Mouse (Mus musculus) heart, embryonic 15.5 days (tissue): Measurements from ENCODE around the gene Rpsa. TPM values are rescaled to one million over a fixed set of nuclear protein-coding genes. Genes with fewer than 3 reads are reported as not detected.
"Not testable (repeated sequence)": the region's sequence is repeated elsewhere in the genome, so short reads cannot be mapped to it uniquely, and the experiment has no call there.

Experiments used
- ATAC-seq: fragments of 200-750 bp; cut with Nextera tagmentation; replicated peaks from 2 replicates; pipeline ENCODE4 v1.8.0; 2017; ENCODE audit warnings: low read depth, moderate TSS enrichment; ENCODE audit not compliant: insufficient number of reproducible peaks, insufficient read depth, low FRiP score
- H3K27ac ChIP-seq: fragments of 300-500 bp; sonication (generic); 2 replicates; pipeline ENCODE4 v1.5.1; 2015; ENCODE audit warnings: mild to moderate bottlenecking, inconsistent platforms
- H3K27me3 ChIP-seq: fragments of 300-500 bp; sonication (generic); 2 replicates; pipeline ENCODE4 v1.6.1; 2015; ENCODE audit warnings: inconsistent platforms
- H3K36me3 ChIP-seq: fragments of 300-500 bp; sonication (generic); 2 replicates; pipeline ENCODE4 v1.6.1; 2015; ENCODE audit warnings: mild to moderate bottlenecking, inconsistent platforms
- H3K4me1 ChIP-seq: fragments of 300-500 bp; sonication (generic); replicated peaks from 2 replicates; pipeline ENCODE4 v1.6.1; 2015; ENCODE audit warnings: inconsistent platforms
- H3K4me2 ChIP-seq: fragments of 300-500 bp; sonication (generic); 2 replicates; pipeline ENCODE4 v1.6.1; 2015; ENCODE audit warnings: inconsistent platforms, mild to moderate bottlenecking, moderate library complexity
- H3K4me3 ChIP-seq: fragments of 300-500 bp; sonication (generic); 2 replicates; pipeline ENCODE4 v1.5.1; 2015; ENCODE audit warnings: mild to moderate bottlenecking, inconsistent platforms
- H3K9ac ChIP-seq: fragments of 300-500 bp; sonication (generic); 2 replicates; pipeline ENCODE4 v1.6.1; 2015; ENCODE audit warnings: mild to moderate bottlenecking, inconsistent platforms
- H3K9me3 ChIP-seq: fragments of 300-500 bp; sonication (generic); replicated peaks from 2 replicates; pipeline ENCODE4 v1.6.1; 2016; ENCODE audit warnings: inconsistent platforms
- WGBS: fragments of 180-500 bp; shearing (Covaris S2); methylation state at CpG from one replicate; pipeline ENCODE4 v1.1.7; 2015; ENCODE audit warnings: mixed read lengths; 5-methylcytosine and 5-hydroxymethylcytosine counted together
- polyA plus RNA-seq: library from polyadenylated mRNA; unstranded; fragments of >200 nt; fragmentation: Nextera tagmentation; extraction: Ambion mirVana; gene quantifications from 2 replicates; pipeline ENCODE4 v1.2.1, GENCODE M21; 2015

The Rpsa gene
- polyA plus RNA-seq, 1 experiment from 2014 or later, result 679 TPM

- no peak within 1 kb of the TSS for H3K27ac ChIP-seq
- 64% methylated on average over 5 of the region's 5 CpGs for WGBS
- H3K4me1 ChIP-seq, result no peaks in the 10 kb centered on the region
- no peaks in the 10 kb centered on the region for H3K9me3 ChIP-seq
- ATAC-seq, result no peak
- H3K9ac ChIP-seq, result no peak within 1 kb of the TSS
- no peak within 1 kb of the TSS for H3K4me2 ChIP-seq
- no peaks in the 10 kb centered on the region for H3K27me3 ChIP-seq
- H3K36me3 ChIP-seq, result no peaks in the 10 kb centered on the region
- no peak within 1 kb of the TSS for H3K4me3 ChIP-seq
Observed at GRCm38 (mm10) chr9:120091696-120092238, 35.7 kb upstream of the Rpsa start, which contains the start of gene Ccr8. Gene Ccr8 (plus strand): TSS chr9:120092114.

- WGBS, result 81% methylated on average over 13 of the region's 13 CpGs
- ATAC-seq, result no peak
Observed at GRCm38 (mm10) chr9:120093701-120094100, 33.8 kb upstream of the Rpsa start.

GRCm38 (mm10) chr9:120095886-120096285, 31.6 kb upstream of the Rpsa start:
- no peaks in the 10 kb centered on the region for H3K27me3 ChIP-seq
- H3K36me3 ChIP-seq, result no peaks in the 10 kb centered on the region
- no peaks in the 10 kb centered on the region for H3K9me3 ChIP-seq
- WGBS, result 59% methylated on average over 7 of the region's 7 CpGs
- H3K27ac ChIP-seq, result no peak overlapping the region
- H3K4me3 ChIP-seq, result no peak overlapping the region
- H3K9ac ChIP-seq, result no peak overlapping the region
- ATAC-seq, result no peak
- no peak overlapping the region for H3K4me2 ChIP-seq
- H3K4me1 ChIP-seq, result no peaks in the 10 kb centered on the region

More at GRCm38 (mm10) chr9:120093701-120094100, 33.8 kb upstream of the Rpsa start:
- no peaks in the 10 kb centered on the region for H3K36me3 ChIP-seq
- no peak overlapping the region for H3K9ac ChIP-seq
- H3K27ac ChIP-seq, result no peak overlapping the region
- H3K4me1 ChIP-seq, result no peaks in the 10 kb centered on the region
- H3K4me2 ChIP-seq, result no peak overlapping the region
- H3K27me3 ChIP-seq, result no peaks in the 10 kb centered on the region
- no peaks in the 10 kb centered on the region for H3K9me3 ChIP-seq
- no peak overlapping the region for H3K4me3 ChIP-seq

- Histone ChIP-seq H3K27ac (no peak overlapping the region), H3K9me3 (no peaks in the 10 kb centered on the region), H3K27me3 (no peaks in the 10 kb centered on the region), H3K36me3 (no peaks in the 10 kb centered on the region), H3K4me3 (no peak overlapping the region), H3K4me1 (no peaks in the 10 kb centered on the region), H3K4me2 (no peak overlapping the region), H3K9ac (no peak overlapping the region)
- 17% methylated on average over 7 of the region's 7 CpGs for WGBS
- ATAC-seq, result no peak
Observed at GRCm38 (mm10) chr9:120098682-120099081, 28.8 kb upstream of the Rpsa start.

- Histone ChIP-seq H3K27me3 (no peaks in the 10 kb centered on the region), H3K9ac (no peak overlapping the region), H3K9me3 (no peaks in the 10 kb centered on the region), H3K4me1 (no peaks in the 10 kb centered on the region), H3K27ac (no peak overlapping the region), H3K4me3 (no peak overlapping the region), H3K4me2 (no peak overlapping the region), H3K36me3 (no peaks in the 10 kb centered on the region)
- no peak for ATAC-seq
- 81% methylated on average over 8 of the region's 8 CpGs for WGBS
Observed at GRCm38 (mm10) chr9:120099304-120099703, 28.2 kb upstream of the Rpsa start.

- Histone ChIP-seq H3K9me3 (no peaks in the 10 kb centered on the region), H3K36me3 (no peaks in the 10 kb centered on the region), H3K4me2 (no peak overlapping the region), H3K4me3 (no peak overlapping the region), H3K9ac (no peak overlapping the region), H3K27me3 (no peaks in the 10 kb centered on the region), H3K27ac (no peak overlapping the region), H3K4me1 (no peaks in the 10 kb centered on the region)
- WGBS, result 89% methylated on average over 2 of the region's 2 CpGs
- no peak for ATAC-seq
Observed at GRCm38 (mm10) chr9:120101165-120101564, 26.3 kb upstream of the Rpsa start.

GRCm38 (mm10) chr9:120108953-120109352, 18.5 kb upstream of the Rpsa start:
- H3K27ac ChIP-seq, ATAC-seq, H3K36me3 ChIP-seq, H3K9ac ChIP-seq, H3K27me3 ChIP-seq, H3K4me1 ChIP-seq, H3K9me3 ChIP-seq, H3K4me3 ChIP-seq, H3K4me2 ChIP-seq: not testable (repeated sequence)
- WGBS, result 90% methylated on average over 12 of the region's 12 CpGs

- Histone ChIP-seq H3K9ac (peak within 1 kb of the TSS; percentile 77), H3K4me3 (peak within 1 kb of the TSS; percentile 93), H3K27ac (peak within 1 kb of the TSS; percentile 97), H3K4me1 (peaks cover 9% of the 10 kb centered on the region), H3K36me3 (no peaks in the 10 kb centered on the region), H3K27me3 (no peaks in the 10 kb centered on the region), H3K9me3 (no peaks in the 10 kb centered on the region), H3K4me2 (peak within 1 kb of the TSS; percentile 82)
- 1% methylated on average over 62 of the region's 62 CpGs for WGBS
- ATAC-seq, result peak; percentile 95
Observed at GRCm38 (mm10) chr9:120110211-120111018, 17.1 kb upstream of the Rpsa start, which contains the start of gene Slc25a38. Gene Slc25a38 (plus strand): TSS chr9:120110374.

- Histone ChIP-seq H3K36me3 (no peaks in the 10 kb centered on the region), H3K4me3 (peak overlapping the region; percentile 93), H3K4me1 (peaks cover 15% of the 10 kb centered on the region), H3K9me3 (no peaks in the 10 kb centered on the region), H3K4me2 (peak overlapping the region; percentile 82), H3K27ac (peak overlapping the region; percentile 97), H3K9ac (peak overlapping the region; percentile 77), H3K27me3 (no peaks in the 10 kb centered on the region)
- ATAC-seq, result no peak
- 71% methylated on average over 15 of the region's 15 CpGs for WGBS
Observed at GRCm38 (mm10) chr9:120111156-120111945, 16.1 kb upstream of the Rpsa start.

- H3K4me2 ChIP-seq, result no peak overlapping the region
Observed at GRCm38 (mm10) chr9:120112472-120112871, 15.0 kb upstream of the Rpsa start.

GRCm38 (mm10) chr9:120113456-120113855, 14.0 kb upstream of the Rpsa start:
- H3K9me3 ChIP-seq, result no peaks in the 10 kb centered on the region
- no peak overlapping the region for H3K4me3 ChIP-seq
- H3K9ac ChIP-seq, result no peak overlapping the region
- peaks cover 15% of the 10 kb centered on the region for H3K4me1 ChIP-seq
- H3K4me2 ChIP-seq, result no peak overlapping the region
- H3K27ac ChIP-seq, result no peak overlapping the region
- H3K27me3 ChIP-seq, result no peaks in the 10 kb centered on the region
- no peak for ATAC-seq
- H3K36me3 ChIP-seq, result peaks cover 9% of the 10 kb centered on the region; the same call in 1 of the 2 replicates
- WGBS, result 87% methylated on average over 7 of the region's 7 CpGs

More at GRCm38 (mm10) chr9:120112472-120112871, 15.0 kb upstream of the Rpsa start:
- H3K4me3 ChIP-seq, result no peak overlapping the region
- 0 out of 2 replicates have a peak, but pooled peaks cover under 1% of the 10 kb centered on the region for H3K36me3 ChIP-seq
- no peak overlapping the region for H3K9ac ChIP-seq
- no peaks in the 10 kb centered on the region for H3K27me3 ChIP-seq
- H3K4me1 ChIP-seq, result peaks cover 15% of the 10 kb centered on the region
- no peaks in the 10 kb centered on the region for H3K9me3 ChIP-seq
- no peak overlapping the region for H3K27ac ChIP-seq
- 77% methylated on average over 6 of the region's 6 CpGs for WGBS
- no peak for ATAC-seq
